Comparison of ENCODE assay signal across 11 mouse cellular contexts in genomic region chr12:118112599-118112998, GRCm38 (mm10).
DNase-seq lines count a peak whose midpoint lies in the region; ATAC-seq and TF ChIP-seq lines count a peak whose summit lies in the region.
"Had no signal": no experiment of that assay in that cellular context is flagged by ENCODE, and none has a peak within 500 bp of the region (broad histone marks: within the 10 kb centered on the region; RNA-seq: fewer than 3 reads in every experiment).

No protein-coding gene starts in this region.

- no peak overlapping the region for H3K27ac ChIP-seq in kidney, embryonic 15.5 days
- no peak overlapping the region for H3K27ac ChIP-seq in midbrain, postnatal 0 days (ENCODE audit: low read depth, low read length)
- H3K27ac ChIP-seq: hindbrain, embryonic 15.5 days; macrophage; neural tube, embryonic 13.5 days had no signal

- H3K27me3 ChIP-seq in kidney, embryonic 15.5 days: no peaks in the 10 kb centered on the region
- H3K27me3 ChIP-seq in midbrain, postnatal 0 days (ENCODE audit: insufficient read depth, low read length): no peaks in the 10 kb centered on the region
- H3K27me3 ChIP-seq: hindbrain, embryonic 15.5 days had no signal

- WGBS in kidney, embryonic 15.5 days: 61% methylated on average over 8 of the region's 8 CpGs
- 74% methylated on average over 8 of the region's 8 CpGs for WGBS in midbrain, postnatal 0 days

- peak; percentile 4 for DNase-seq in kidney, adult 11 months
- peak; percentile 96 for DNase-seq in brain, adult 2 months (ENCODE audit: low read depth, low spot score)
- DNase-seq in cerebellum, postnatal 10 days: peak; percentile 56 to 61
- DNase-seq in layer of hippocampus, adult 9-10 months (ENCODE audit: low spot score): peak; percentile 35
- no peak for DNase-seq in midbrain, postnatal 0 days (ENCODE audit: low spot score)

- no peak overlapping the region for H3K4me2 ChIP-seq in kidney, embryonic 15.5 days
- no peak overlapping the region for H3K4me2 ChIP-seq in midbrain, postnatal 0 days (ENCODE audit: low read depth, low read length, poor library complexity, severe bottlenecking)
- H3K4me2 ChIP-seq: hindbrain, embryonic 15.5 days; neural tube, embryonic 13.5 days had no signal

- no peaks in the 10 kb centered on the region for H3K9me3 ChIP-seq in kidney, embryonic 15.5 days (replicated peaks)
- H3K9me3 ChIP-seq in midbrain, postnatal 0 days (ENCODE audit: low read length): no peaks in the 10 kb centered on the region
- H3K9me3 ChIP-seq: hindbrain, embryonic 15.5 days; neural tube, embryonic 13.5 days had no signal

- H3K4me3 ChIP-seq in kidney, embryonic 15.5 days (replicated peaks): no peak overlapping the region
- no peak overlapping the region for H3K4me3 ChIP-seq in midbrain, postnatal 0 days (ENCODE audit: low read depth, low read length)
- H3K4me3 ChIP-seq: hindbrain, embryonic 15.5 days; neural tube, embryonic 13.5 days had no signal

- H3K36me3 ChIP-seq in kidney, embryonic 15.5 days: no peaks in the 10 kb centered on the region
- H3K36me3 ChIP-seq in midbrain, postnatal 0 days (ENCODE audit: insufficient read depth, low read length): no peaks in the 10 kb centered on the region
- H3K36me3 ChIP-seq: hindbrain, embryonic 15.5 days; neural tube, embryonic 13.5 days had no signal

- H3K4me1 ChIP-seq in kidney, embryonic 15.5 days: no peaks in the 10 kb centered on the region
- no peaks in the 10 kb centered on the region for H3K4me1 ChIP-seq in midbrain, postnatal 0 days (ENCODE audit: insufficient read depth, low read length)
- H3K4me1 ChIP-seq: hindbrain, embryonic 15.5 days; neural tube, embryonic 13.5 days had no signal

- ATAC-seq in kidney, embryonic 15.5 days (replicated peaks; ENCODE audit: low FRiP score): no peak
- ATAC-seq in megakaryocyte, adult 5-6 weeks (ENCODE audit: poor library complexity, severe bottlenecking): no peak
- no peak for ATAC-seq in midbrain, postnatal 0 days (ENCODE audit: low FRiP score)
- ATAC-seq in activated CD4-positive, CD25-positive, alpha-beta regulatory T cell, adult 4 months: no peak

- TF ChIP-seq CTCF in midbrain, postnatal 0 days (IDR thresholded peaks at IDR 0.05): no peak

- H3K9ac ChIP-seq in kidney, embryonic 15.5 days: no peak overlapping the region
- no peak overlapping the region for H3K9ac ChIP-seq in midbrain, postnatal 0 days (replicated peaks; ENCODE audit: low read length, poor library complexity, severe bottlenecking)
- H3K9ac ChIP-seq: hindbrain, embryonic 15.5 days; neural tube, embryonic 13.5 days had no signal
